Mouse (Mus musculus) left cerebral cortex, adult 11 months (tissue): ENCODE data around the gene Fez1.
A peak's percentile ranks its signal among the peaks of the same experiment; 100 is the strongest.

Experiments
- DNase-seq: peaks from one replicate; pipeline ENCODE4 v3.0.0; 2022; ENCODE audit warnings: low spot score

Fez1 gene

GRCm38 (mm10) chr9:36833914-36834313, 12.2 kb downstream of the Fez1 start:
- no peak for DNase-seq

- DNase-seq = no peak
These were observed 24.7 kb downstream of the Fez1 start for GRCm38 (mm10) chr9:36846346-36846745.

GRCm38 (mm10) chr9:36848661-36849060, 27.0 kb downstream of the Fez1 start:
- no peak for DNase-seq

DNA sequence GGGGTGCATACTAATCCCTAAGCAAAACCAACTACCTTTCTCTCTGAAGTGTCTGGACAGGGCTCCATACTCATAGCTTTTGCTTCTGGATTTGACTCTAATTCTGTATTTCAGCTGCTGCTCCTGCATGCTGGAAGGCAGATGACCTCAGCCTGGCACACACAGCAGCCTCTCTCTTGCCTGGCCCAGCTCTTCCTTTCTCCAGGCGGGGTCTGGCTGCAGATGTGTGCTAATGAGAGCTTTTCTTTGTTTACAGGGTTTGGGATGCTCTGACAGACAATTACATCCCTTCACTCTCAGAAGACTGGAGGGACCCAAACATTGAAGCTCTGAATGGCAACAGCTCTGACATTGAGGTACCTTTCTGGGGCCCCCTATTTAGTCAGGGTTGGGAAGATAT, 28.4 kb downstream of the Fez1 start:
- peak; percentile 60 for DNase-seq

GRCm38 (mm10) chr9:36852175-36852574, 30.5 kb downstream of the Fez1 start:
- no peak for DNase-seq

DNA sequence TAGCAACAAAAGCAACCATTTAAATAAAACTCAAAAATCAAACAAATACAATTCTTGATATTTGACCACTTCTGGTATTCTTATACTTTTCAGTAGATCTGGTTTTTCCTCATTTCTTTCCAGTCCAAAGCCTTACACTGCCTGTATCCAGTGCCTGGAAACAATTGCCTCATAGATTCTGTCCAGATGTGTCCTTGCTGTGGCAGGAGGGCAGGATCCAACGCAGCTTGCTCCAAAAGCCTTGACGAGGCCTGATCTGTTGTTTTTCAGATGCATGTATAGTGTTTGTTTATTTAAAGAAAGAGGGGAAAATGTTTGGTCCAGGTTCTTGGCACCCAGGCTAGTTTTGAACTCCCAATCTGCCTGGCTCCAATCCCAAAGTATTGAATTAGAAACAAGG, 34.7 kb downstream of the Fez1 start:
- DNase-seq = no peak

- no peak for DNase-seq
These were observed 35.9 kb downstream of the Fez1 start for GRCm38 (mm10) chr9:36857476-36858117.

DNA sequence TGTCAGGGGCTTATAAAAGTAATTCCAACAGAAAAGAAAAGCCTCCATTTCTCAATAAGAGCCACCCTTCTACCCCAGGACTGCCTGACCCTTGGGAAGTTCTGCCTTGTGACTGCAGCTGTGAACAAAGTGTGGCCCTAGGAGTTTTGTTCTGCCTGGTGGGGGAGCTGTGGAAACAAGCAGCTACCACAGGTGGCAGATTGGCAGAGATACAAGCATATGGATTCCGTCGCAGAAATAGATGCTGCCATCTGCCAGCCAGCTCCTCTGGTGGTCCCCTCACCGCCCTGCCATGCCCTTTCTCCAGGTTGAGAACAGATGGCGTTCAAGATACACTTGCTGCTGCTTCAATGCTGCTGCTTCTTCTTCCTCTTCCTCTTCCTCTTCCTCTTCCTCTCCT, 37.0 kb downstream of the Fez1 start:
- DNase-seq = peak; percentile 38

- DNase-seq = no peak
These were observed 40.9 kb downstream of the Fez1 start for GRCm38 (mm10) chr9:36862576-36862975.

DNA sequence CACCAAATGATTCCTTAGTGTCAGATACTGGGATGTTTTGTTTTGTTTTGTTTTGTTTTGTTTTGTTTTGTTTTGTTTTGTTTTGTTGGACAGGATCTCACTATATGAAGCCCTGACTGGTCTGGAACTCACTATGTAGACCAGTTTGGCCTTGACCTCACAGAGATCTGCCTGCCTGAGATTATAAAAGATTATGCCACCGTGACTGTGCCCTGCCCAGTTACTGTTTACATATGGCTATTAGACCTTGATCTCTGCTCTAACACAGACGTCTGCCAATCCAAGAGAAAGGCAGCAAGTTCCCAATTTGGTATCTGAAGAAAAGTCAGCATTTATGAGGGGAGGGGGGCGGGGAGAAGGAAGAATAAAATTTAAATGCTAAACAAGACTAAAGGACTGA, 42.0 kb downstream of the Fez1 start:
- no peak for DNase-seq

DNA sequence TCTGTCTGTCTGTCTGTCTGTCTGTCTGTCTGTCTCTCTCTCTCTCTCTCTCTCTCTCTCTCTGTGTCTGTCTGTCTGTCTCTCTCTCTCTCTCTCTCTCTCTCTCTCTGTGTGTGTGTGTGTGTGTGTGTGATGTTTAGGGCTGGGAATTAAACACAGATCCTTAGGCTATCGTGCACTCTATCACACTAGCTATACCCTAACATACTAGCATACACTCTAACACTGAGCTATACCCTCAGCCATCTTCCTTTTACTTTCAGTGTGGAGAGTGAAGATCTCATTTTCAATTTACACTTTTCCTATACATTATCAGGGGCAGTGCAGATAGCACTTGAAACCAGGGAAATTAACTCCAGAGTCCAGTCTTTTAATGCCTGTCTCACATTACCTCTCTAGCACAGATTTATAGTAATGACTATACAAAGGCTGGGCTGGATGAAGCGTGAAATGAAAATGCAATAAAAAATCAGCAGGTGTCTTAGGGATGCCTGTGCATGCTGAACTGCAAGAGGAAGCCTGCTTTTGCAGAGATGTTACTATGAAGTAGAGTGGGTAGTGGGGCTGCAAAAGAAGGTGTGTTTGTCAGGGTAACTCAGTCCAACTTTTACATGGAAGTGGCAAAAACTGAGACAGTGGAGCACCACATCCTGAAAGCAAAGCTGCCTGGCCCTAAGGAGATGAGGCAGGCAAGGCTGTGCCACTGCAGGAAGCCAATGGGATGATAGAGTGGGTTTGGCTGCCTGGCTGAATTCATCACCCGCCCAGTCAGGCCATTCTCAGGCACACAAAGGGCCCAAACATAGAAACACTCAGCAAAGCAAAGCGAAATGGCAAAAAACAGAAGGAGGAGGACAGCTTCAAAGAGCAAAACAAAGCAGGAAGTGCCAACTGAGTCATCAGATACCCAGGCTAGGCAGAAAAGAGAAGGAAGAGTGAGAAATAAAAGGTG, 43.5 kb downstream of the Fez1 start:
- peak; percentile 48 for DNase-seq

DNA sequence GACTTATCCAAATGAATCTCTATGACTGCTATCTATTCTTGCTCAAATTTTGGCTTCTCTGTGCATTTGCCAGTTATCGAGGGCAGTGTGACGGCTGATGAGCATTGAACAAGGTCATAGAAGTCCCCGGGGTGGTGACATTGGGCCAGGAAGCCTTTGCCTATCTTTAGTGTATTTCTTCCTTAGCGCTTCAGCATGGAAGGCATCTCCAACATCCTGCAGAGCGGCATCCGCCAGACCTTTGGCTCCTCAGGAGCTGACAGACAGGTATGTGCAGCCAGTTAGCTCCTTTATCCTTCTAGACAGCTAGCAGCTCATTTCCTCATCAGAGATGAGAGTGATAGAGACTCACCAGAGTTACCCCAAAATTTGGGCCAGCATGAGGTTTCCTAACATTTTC, 47.0 kb downstream of the Fez1 start:
- DNase-seq = no peak

DNA sequence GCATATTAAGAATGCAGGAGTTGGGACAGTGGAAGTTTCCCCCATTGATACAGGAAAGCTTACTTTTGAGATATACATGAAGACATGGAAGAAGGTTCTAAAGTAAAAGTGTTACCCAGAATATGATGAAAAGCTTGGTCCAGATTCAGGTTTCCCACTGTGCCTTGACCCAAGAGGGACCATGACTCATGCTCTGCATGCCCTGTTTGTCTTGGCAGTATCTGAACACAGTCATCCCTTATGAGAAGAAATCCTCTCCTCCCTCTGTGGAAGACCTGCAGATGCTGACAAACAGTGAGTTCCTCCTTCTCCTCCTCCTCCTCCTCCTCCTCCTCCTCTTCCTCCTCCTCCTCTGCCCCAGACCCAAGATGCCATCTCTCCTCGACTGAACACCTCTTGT, 48.6 kb downstream of the Fez1 start:
- DNase-seq = no peak

DNA sequence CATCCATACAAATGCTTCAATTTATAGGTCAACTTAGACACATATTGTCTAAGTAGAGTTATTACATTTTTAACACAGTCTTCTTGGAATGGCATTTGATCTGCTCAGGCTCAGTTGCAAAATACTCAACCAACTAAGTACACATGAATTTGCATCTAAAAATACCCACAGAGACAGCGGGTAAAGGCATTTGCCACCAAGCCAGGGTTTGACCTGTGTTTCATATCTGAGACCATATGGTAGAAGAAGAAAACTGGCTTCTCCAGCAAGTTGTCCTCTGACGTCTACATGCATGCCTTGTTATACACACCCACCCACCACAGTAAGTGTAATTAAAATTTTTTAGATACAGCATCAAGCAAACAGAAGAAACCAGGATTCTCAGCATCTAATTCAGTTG, 52.1 kb downstream of the Fez1 start:
- no peak for DNase-seq

DNA sequence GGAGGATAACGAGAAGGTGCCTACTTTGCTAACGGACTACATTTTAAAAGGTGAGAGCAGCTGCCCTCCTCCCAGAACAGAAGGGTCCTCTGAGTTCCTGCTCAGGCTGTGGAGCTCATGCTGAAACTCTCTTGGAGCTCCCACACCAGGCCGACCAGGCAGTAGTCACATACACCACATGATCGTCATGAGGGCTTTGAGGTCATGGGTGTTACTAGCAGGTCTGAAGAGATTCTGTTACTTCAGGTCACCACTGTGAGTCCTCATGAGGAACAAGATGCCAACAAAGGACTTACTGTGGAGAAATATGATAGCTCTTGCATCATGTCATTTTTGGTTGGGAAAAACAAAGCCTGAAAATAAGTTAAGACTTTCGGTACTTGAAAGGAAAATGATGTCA, 54.6 kb downstream of the Fez1 start:
- no peak for DNase-seq

DNA sequence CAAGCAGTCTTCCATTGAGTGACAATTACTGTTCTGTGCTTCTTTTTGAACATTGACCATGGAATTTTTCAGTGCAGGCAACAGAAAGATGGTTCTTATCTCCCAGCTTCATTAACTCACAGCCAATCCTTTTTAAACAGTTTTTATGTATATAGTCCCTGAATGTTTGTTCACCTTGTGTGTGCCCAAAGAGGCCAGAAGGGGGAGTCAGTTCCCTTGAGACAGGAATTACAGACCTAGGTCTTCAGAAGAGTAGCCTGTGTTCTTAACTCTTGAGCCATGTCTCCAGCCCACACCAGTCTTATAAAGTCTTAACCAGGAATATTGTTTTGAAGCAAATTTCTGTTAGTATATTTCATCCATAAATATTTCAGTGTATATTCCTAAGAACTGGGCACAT, 55.1 kb downstream of the Fez1 start:
- no peak for DNase-seq

- no peak for DNase-seq
These were observed 60.0 kb downstream of the Fez1 start for GRCm38 (mm10) chr9:36881615-36882014.

GRCm38 (mm10) chr9:36882034-36882745, 60.5 kb downstream of the Fez1 start:
- peak; percentile 65 for DNase-seq

DNA sequence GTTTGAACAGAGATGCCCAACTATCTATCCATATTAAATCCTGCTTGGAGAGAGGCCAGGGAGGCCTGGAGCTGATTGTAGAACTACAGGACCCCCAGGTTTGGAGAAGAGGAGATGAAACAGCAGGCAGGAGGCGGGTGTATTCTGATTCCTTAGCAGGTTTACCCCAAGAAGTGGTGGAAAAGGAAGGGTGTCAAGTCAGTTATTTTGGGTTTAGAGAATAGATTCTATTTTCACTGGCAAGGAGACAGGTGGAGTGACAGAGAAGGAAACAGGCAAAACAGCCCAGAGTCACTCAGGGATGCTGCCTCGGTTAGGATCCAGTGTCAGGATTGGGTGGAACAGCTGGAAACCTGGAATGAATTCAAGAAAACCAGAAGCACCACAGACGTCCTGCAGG, 61.9 kb downstream of the Fez1 start:
- no peak for DNase-seq

DNA sequence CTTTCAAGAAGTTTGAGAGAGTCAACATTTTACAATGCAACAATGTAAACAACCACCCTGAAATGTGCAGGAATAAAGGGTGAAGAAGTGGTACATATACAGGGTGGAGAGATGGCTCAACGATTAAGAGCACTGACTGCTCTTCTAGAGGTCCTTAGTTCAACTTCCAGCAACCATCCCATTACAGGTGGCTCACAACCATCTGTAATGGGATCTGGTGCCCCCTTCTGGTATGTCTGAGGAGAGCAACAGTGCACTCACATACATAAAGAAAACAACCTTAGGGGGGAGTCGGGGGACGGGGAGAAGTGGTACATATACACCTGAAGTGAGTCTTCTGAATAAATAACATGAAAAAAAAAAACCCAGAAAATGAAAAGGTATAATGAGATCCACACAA, 63.6 kb downstream of the Fez1 start:
- no peak for DNase-seq

GRCm38 (mm10) chr9:36890552-36890951, 68.9 kb downstream of the Fez1 start:
- no peak for DNase-seq

- no peak for DNase-seq
These were observed 71.8 kb downstream of the Fez1 start for GRCm38 (mm10) chr9:36893413-36893990.

DNA sequence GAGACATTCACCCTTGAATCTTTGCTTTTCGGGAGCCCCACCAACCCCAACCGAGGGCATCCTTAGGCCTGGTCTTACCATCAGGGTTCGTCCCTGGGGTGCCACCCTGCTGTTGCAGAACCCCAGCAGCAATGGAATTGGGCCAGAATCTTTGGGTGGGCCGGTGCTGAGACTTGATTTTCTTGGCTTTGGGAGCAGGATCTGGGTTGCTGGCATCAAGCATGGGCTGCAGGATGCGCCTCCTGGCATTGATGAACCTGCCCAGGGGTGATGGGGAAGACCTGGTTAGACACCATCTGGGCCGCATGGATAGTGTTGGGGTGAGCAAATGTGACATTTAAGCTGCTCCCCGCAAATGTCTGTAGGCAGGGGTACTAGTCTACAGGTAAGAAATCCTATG, 72.6 kb downstream of the Fez1 start:
- no peak for DNase-seq
